Mouse (Mus musculus) myocyte (in vitro differentiated cells): ENCODE results near the gene Cd163. TPM values are rescaled to one million over a fixed set of nuclear protein-coding genes. Genes with fewer than 3 reads are reported as not detected.

Experiments used
- H3K27me3 ChIP-seq: one replicate; pipeline ENCODE4 v1.6.1; 2011; ENCODE audit not compliant: control insufficient read depth, insufficient read depth, insufficient read length
- H3K36me3 ChIP-seq: one replicate; pipeline ENCODE4 v1.6.1; 2011; ENCODE audit not compliant: control insufficient read depth, insufficient read depth
- H3K4me2 ChIP-seq: one replicate; pipeline ENCODE4 v1.6.1; 2011; ENCODE audit warnings: low read depth, control low read depth
- H3K4me3 ChIP-seq: one replicate; pipeline ENCODE4 v1.5.1; 2011; ENCODE audit warnings: mild to moderate bottlenecking, control low read depth, moderate library complexity
- H3K79me2 ChIP-seq: one replicate; pipeline ENCODE4 v1.6.1; 2011; ENCODE audit not compliant: control insufficient read depth, insufficient read depth
- H3ac ChIP-seq: one replicate; pipeline ENCODE4 v1.6.1; 2011; ENCODE audit not compliant: control insufficient read depth, insufficient read length
- CEBPB ChIP-seq: IDR thresholded peaks from 2 replicates; pipeline ENCODE4 v1.6.1; 2011; ENCODE audit warnings: mild to moderate bottlenecking, moderate library complexity; ENCODE audit not compliant: poor library complexity, insufficient read depth, severe bottlenecking
- E2F4 ChIP-seq: IDR thresholded peaks from one replicate; pipeline ENCODE4 v1.6.1; 2011; ENCODE audit warnings: mild to moderate bottlenecking, control low read depth, moderate library complexity; ENCODE audit not compliant: insufficient read depth
- MAX ChIP-seq: IDR thresholded peaks from one replicate; pipeline ENCODE4 v1.6.1; 2011; ENCODE audit warnings: low read depth, mild to moderate bottlenecking, control low read depth
- MYOD1 ChIP-seq, 3 experiments: IDR thresholded peaks; one replicate each; pipeline ENCODE4 v1.6.1; 2011; ENCODE audit warnings: control low read depth in 2 of 3, low read depth in 2 of 3, mild to moderate bottlenecking in 2 of 3, moderate library complexity in 1 of 3; ENCODE audit not compliant: insufficient read length in 2 of 3, control insufficient read depth in 1 of 3
- MYOG ChIP-seq, 3 experiments: IDR thresholded peaks; one replicate each; pipeline ENCODE4 v1.6.1; 2011; ENCODE audit warnings: control low read depth in 2 of 3, low read depth in 2 of 3, mild to moderate bottlenecking in 2 of 3; ENCODE audit not compliant: insufficient read length in 2 of 3, control insufficient read depth in 1 of 3, insufficient read depth in 1 of 3
- POLR2A ChIP-seq: IDR thresholded peaks from one replicate; pipeline ENCODE4 v1.6.1; 2011; ENCODE audit warnings: low read depth, mild to moderate bottlenecking, control low read depth, moderate library complexity; ENCODE audit not compliant: insufficient read length
- POLR2AphosphoS2 ChIP-seq: IDR thresholded peaks from one replicate; pipeline ENCODE4 v1.6.1; 2011; ENCODE audit warnings: low read depth, control low read depth; ENCODE audit not compliant: insufficient read length
- REST ChIP-seq: IDR thresholded peaks from one replicate; pipeline ENCODE4 v1.6.1; 2011; ENCODE audit warnings: mild to moderate bottlenecking, control low read depth, moderate library complexity; ENCODE audit not compliant: insufficient read depth, insufficient read length
- SRF ChIP-seq: IDR thresholded peaks from one replicate; pipeline ENCODE4 v1.6.1; 2011; ENCODE audit warnings: low read depth; ENCODE audit not compliant: control insufficient read depth, insufficient read length
- TCF12 ChIP-seq: IDR thresholded peaks from one replicate; pipeline ENCODE4 v1.6.1; 2011; ENCODE audit warnings: mild to moderate bottlenecking, control low read depth; ENCODE audit not compliant: poor library complexity, insufficient read depth, severe bottlenecking
- TCF3 ChIP-seq: IDR thresholded peaks from one replicate; pipeline ENCODE4 v1.6.1; 2011; ENCODE audit warnings: low read depth, control low read depth; ENCODE audit not compliant: insufficient read length
- USF1 ChIP-seq: IDR thresholded peaks from one replicate; pipeline ENCODE4 v1.6.1; 2011; ENCODE audit warnings: low read depth, mild to moderate bottlenecking, control low read depth, moderate library complexity
- polyA plus RNA-seq: library from polyadenylated mRNA; unstranded; fragments of >200 nt; fragmentation: generic; extraction: Trizol; gene quantifications from one replicate; pipeline ENCODE4 v1.2.1, GENCODE M21; 2012; ENCODE audit warnings: missing spikeins

Gene Cd163
- polyA plus RNA-seq, 1 experiment: 0.24 TPM

DNA sequence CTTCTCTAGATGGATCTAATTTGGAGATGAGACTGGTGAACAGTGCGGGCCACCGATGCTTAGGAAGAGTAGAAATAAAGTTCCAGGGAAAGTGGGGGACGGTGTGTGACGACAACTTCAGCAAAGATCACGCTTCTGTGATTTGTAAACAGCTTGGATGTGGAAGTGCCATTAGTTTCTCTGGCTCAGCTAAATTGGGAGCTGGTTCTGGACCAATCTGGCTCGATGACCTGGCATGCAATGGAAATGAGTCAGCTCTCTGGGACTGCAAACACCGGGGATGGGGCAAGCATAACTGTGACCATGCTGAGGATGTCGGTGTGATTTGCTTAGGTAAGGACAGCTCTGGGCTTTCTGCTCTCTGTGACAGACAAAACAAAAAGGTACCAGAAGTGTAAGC is 4.5 kb downstream of the Cd163 start:
- TF ChIP-seq E2F4 (no peak), CEBPB (no peak), MYOD1 (IDR thresholded peaks at IDR 0.05; ENCODE audit: control insufficient read depth in 1 of 3, insufficient read length in 2 of 3, low read depth in 2 of 3) (no peak), POLR2A (no peak), USF1 (no peak)
- H3K4me2 ChIP-seq: no peak overlapping the region
- no peaks in the 10 kb centered on the region for H3K36me3 ChIP-seq
- H3ac ChIP-seq: no peak overlapping the region
- no peaks in the 10 kb centered on the region for H3K27me3 ChIP-seq
- H3K79me2 ChIP-seq: no peaks in the 10 kb centered on the region
- no peak overlapping the region for H3K4me3 ChIP-seq

- H3ac ChIP-seq: no peak overlapping the region
- no peaks in the 10 kb centered on the region for H3K79me2 ChIP-seq
- no peaks in the 10 kb centered on the region for H3K36me3 ChIP-seq
- no peaks in the 10 kb centered on the region for H3K27me3 ChIP-seq
- H3K4me3 ChIP-seq: no peak overlapping the region
- no peak overlapping the region for H3K4me2 ChIP-seq
- TF ChIP-seq MYOG (IDR thresholded peaks at IDR 0.05; ENCODE audit: control insufficient read depth in 1 of 3, insufficient read depth in 1 of 3, insufficient read length in 2 of 3, low read depth in 2 of 3): no peak
- no peak for TF ChIP-seq MYOD1 (IDR thresholded peaks at IDR 0.05; ENCODE audit: control insufficient read depth in 1 of 3, insufficient read length in 2 of 3, low read depth in 2 of 3)
- no peak for TF ChIP-seq POLR2A
- TF ChIP-seq E2F4: no peak
- no peak for TF ChIP-seq CEBPB
- no peak for TF ChIP-seq TCF12
- TF ChIP-seq SRF: no peak
- no peak for TF ChIP-seq POLR2AphosphoS2
- no peak for TF ChIP-seq REST
- no peak for TF ChIP-seq TCF3
Measured at GRCm38 (mm10) chr6:124312292-124312691, 7.8 kb downstream of the Cd163 start.

DNA sequence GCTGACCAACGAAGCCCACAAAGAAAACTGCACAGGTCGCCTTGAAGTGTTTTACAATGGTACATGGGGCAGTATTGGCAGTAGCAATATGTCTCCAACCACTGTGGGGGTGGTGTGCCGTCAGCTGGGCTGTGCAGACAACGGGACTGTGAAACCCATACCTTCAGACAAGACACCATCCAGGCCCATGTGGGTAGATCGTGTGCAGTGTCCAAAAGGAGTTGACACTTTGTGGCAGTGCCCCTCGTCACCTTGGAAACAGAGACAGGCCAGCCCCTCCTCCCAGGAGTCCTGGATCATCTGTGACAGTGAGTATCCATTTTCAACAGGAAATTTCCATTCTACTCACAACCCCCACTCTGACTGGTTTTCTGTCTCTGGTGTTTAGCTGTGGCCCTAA is 15.9 kb downstream of the Cd163 start:
- TF ChIP-seq MYOD1 (IDR thresholded peaks at IDR 0.05; ENCODE audit: control insufficient read depth in 1 of 3, insufficient read length in 2 of 3, low read depth in 2 of 3) (peak in 1 of 3 experiments; percentile 39), TCF3 (no peak), SRF (no peak), USF1 (no peak), REST (no peak), POLR2AphosphoS2 (no peak), POLR2A (no peak)
- Histone ChIP-seq H3ac (no peak overlapping the region), H3K36me3 (no peaks in the 10 kb centered on the region), H3K79me2 (no peaks in the 10 kb centered on the region), H3K27me3 (no peaks in the 10 kb centered on the region), H3K4me3 (no peak overlapping the region), H3K4me2 (peak overlapping the region; percentile 83)

DNA sequence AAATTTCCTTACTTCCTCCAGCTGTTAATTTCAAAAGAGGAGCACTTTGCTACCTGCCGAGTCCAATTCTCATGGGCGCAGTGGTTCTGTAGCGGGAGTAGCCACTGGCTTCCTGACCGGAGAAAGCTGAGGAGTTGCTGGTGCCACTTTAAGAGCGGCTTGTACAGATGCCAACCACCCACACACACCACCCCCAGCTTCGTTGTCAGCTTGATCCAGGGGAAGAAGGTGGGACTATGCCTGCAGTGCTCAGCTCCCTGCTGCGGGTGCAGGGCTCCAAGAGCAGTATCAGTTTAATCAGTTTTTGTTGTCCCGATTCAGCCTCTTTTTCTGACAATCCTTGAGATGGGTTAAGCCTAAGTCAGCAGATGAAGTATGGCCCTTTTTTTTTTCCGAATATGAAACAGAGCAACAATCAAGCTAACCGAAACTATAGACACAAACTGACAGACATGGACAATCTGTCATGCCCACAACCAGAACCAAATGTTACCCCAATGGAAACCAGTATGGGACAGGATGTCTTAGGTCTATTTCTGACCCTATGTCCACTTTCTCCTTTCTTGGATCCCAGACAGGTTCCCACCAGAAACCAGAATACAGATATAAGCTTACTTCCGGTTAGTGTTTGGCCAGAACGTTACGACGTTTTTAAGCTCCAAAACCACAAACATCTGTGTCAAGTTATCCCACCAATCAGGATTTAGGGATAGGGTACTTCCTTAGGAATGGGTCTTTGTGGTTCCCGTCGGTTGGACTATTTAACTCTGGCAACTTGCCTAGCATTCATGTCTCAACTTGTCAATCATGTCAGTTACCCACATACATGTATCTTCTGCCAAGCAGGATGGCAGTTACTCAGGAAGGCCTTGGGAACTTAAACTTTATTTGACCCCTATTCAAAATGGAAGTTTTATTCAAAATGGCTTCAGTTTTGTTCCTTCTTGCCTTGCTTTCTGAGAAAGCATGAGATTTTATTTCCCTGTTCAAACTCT is 17.3 kb downstream of the Cd163 start:
- H3K4me3 ChIP-seq: peak overlapping the region; percentile 16
- H3K4me2 ChIP-seq: peak overlapping the region; percentile 83
- no peaks in the 10 kb centered on the region for H3K27me3 ChIP-seq
- TF ChIP-seq USF1 (no peak), TCF12 (no peak), POLR2AphosphoS2 (no peak), CEBPB (no peak), MYOD1 (IDR thresholded peaks at IDR 0.05; ENCODE audit: control insufficient read depth in 1 of 3, insufficient read length in 2 of 3, low read depth in 2 of 3) (no peak), REST (no peak), POLR2A (no peak), MAX (no peak), MYOG (IDR thresholded peaks at IDR 0.05; ENCODE audit: control insufficient read depth in 1 of 3, insufficient read depth in 1 of 3, insufficient read length in 2 of 3, low read depth in 2 of 3) (no peak), SRF (no peak), TCF3 (no peak), E2F4 (no peak)
- H3K36me3 ChIP-seq: no peaks in the 10 kb centered on the region
- H3K79me2 ChIP-seq: no peaks in the 10 kb centered on the region
- no peak overlapping the region for H3ac ChIP-seq

GRCm38 (mm10) chr6:124328394-124328991 is 24.0 kb downstream of the Cd163 start:
- H3K79me2 ChIP-seq: no peaks in the 10 kb centered on the region

More at GRCm38 (mm10) chr6:124328394-124328991, 24.0 kb downstream of the Cd163 start:
- no peaks in the 10 kb centered on the region for H3K36me3 ChIP-seq
- no peaks in the 10 kb centered on the region for H3K27me3 ChIP-seq
- H3ac ChIP-seq: no peak overlapping the region
- no peak overlapping the region for H3K4me3 ChIP-seq
- no peak overlapping the region for H3K4me2 ChIP-seq
- no peak for TF ChIP-seq CEBPB
- no peak for TF ChIP-seq POLR2AphosphoS2
- no peak for TF ChIP-seq MAX
- TF ChIP-seq MYOD1 (IDR thresholded peaks at IDR 0.05; ENCODE audit: control insufficient read depth in 1 of 3, insufficient read length in 2 of 3, low read depth in 2 of 3): no peak
- no peak for TF ChIP-seq TCF12
- TF ChIP-seq TCF3: no peak
- no peak for TF ChIP-seq USF1
- no peak for TF ChIP-seq MYOG (IDR thresholded peaks at IDR 0.05; ENCODE audit: control insufficient read depth in 1 of 3, insufficient read depth in 1 of 3, insufficient read length in 2 of 3, low read depth in 2 of 3)
- TF ChIP-seq REST: no peak
- no peak for TF ChIP-seq POLR2A
- no peak for TF ChIP-seq E2F4
- TF ChIP-seq SRF: no peak
